Mouse (Mus musculus) regulatory T cell (primary cell): ENCODE measurements around the gene Mocs3.

Experiments
- in situ Hi-C: fragments of 300-600 bp; cut with MboI, MseI; formaldehyde crosslinking; loops from one replicate; pipeline ENCODE4 v1.15.1; 2025; ENCODE audit warnings: high pct_unique_total_duplicates

Gene Mocs3

GRCm38 (mm10) chr2:168238335-168238734, 7.9 kb downstream of the Mocs3 start:
- in situ Hi-C loops: no loop called here

DNA sequence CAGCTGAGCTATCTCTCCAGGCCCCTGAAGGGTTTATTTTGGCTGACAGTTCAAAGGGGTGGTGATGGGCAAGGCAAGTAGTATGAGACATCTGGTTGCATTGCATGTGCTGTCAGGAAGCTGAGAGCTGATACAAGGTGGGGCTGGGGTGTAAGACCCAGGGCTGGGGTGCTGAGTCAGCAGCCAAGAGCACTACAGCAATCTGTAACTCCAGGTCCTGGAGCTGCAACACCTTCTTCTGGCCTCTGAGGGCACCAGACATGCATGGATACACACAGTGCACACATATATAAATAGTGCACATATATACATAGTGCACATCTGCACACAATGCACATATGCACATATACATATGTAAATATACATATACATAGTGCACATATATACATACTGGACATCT, 12.4 kb downstream of the Mocs3 start:
- in situ Hi-C loops: no loop called here

DNA sequence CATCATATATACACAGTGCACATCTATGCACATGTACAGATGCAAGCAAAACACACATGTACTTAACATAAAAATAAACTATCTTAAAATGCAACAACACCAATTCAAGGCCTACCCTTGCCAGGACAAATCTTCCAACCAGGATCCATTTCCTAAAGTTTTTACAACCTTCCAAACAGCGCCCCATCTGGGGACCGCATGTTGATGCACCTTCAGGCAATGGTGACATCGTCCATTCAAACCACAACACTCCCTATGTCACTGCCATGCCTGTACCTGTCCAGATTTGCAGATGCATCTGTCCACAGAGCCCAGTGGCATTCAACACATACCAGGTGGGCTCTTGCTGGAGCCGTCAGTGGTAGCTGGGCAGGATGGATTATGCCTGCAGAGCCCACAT, 12.9 kb downstream of the Mocs3 start:
- in situ Hi-C loops: no loop called here

DNA sequence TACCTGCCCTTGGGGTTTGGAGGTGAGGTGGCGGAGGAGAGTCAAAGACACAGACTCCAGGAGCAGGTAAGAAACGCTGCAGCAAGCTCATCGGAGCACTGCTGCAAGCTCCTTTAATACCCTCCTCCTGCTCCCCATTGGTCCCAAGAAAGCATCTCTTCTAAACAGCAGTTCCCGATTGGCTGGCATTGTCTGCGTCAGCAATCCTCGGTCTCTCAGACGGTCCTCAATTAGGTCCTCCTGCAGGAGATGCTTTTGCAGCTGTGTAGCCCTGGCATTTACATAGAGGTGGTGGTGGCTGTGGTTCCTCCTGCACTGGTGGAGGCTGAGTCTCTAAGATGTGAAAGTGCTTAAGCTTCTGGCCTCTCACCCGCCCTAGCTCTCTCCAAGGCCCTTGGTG, 15.1 kb downstream of the Mocs3 start:
- in situ Hi-C loops: no loop called here

GRCm38 (mm10) chr2:168248167-168248855, 17.9 kb downstream of the Mocs3 start:
- in situ Hi-C loops: no loop called here

- in situ Hi-C loops: no loop called here
Observed at GRCm38 (mm10) chr2:168248856-168249245, 18.4 kb downstream of the Mocs3 start.

GRCm38 (mm10) chr2:168250270-168250669, 19.8 kb downstream of the Mocs3 start:
- in situ Hi-C loops: loop anchor here (5.0 to 10.0 kb wide), 3 partner anchors 192 to 415 kb away; no protein-coding TSS in a partner anchor

DNA sequence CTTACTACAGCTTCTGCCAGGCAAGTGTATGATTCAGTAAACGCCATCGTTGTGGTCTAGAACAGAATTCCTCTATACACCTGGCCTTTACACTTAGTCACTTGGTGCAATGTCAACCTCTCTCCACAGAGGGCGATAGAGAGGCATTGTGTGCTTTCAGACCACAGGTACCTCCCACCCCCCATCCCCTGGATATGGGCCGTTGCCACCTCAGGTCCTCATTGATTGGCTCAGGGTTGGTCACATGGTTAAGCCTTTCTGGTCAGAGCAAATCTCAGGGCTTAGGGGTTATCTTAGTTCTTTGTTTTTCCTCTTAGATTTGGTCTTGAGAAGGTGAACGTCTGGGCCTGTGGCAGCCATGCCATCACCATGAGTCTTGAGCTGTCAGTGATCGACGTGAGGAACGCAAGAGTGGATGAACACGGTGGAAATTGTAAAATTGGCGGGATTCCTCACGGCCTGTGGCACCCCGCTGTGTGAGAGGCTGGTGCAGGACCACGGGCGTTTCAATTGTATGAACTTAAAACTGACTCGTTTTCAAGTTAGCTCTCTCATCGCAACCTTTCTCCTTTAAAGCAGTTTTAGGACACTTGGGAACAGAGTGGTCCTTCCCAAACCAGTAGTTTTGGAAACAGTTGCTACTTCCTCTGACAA, 22.3 kb downstream of the Mocs3 start:
- in situ Hi-C loops: loop anchor here (5.0 to 10.0 kb wide), 3 partner anchors 190 to 412 kb away; no protein-coding TSS in a partner anchor

- in situ Hi-C loops: loop anchor here (5.0 to 10.0 kb wide), 3 partner anchors 188 to 411 kb away; no protein-coding TSS in a partner anchor
Observed at GRCm38 (mm10) chr2:168253822-168254221, 23.4 kb downstream of the Mocs3 start.

- in situ Hi-C loops: loop anchor here (10.0 kb wide), 1 partner anchor 408 kb away; no protein-coding TSS in a partner anchor
Observed at GRCm38 (mm10) chr2:168256506-168256905, 26.1 kb downstream of the Mocs3 start.

DNA sequence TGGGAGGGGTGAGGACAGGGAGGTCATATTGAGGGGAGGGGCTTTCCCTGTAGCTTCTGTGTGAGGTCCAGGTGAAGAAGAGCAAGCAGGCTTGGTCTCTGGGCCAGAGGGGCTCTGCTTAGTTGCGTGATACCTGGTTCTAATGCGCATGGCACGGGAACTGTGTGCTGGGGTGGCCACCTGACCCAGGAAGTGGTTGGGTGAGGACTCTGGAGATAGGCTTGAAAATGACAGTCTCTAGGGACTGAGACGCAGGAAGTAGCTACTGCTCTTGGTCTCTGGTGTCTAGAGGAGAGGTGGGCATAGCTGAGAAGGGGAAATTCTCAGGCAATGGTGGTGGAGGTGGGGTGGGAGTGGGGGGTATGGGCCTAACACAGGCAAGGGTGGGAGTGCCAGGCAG, 26.8 kb downstream of the Mocs3 start:
- in situ Hi-C loops: loop anchor here (10.0 kb wide), 1 partner anchor 408 kb away; no protein-coding TSS in a partner anchor

- in situ Hi-C loops: loop anchor here (10.0 kb wide), 1 partner anchor 406 kb away; no protein-coding TSS in a partner anchor
Observed at GRCm38 (mm10) chr2:168259046-168259445, 28.6 kb downstream of the Mocs3 start.

DNA sequence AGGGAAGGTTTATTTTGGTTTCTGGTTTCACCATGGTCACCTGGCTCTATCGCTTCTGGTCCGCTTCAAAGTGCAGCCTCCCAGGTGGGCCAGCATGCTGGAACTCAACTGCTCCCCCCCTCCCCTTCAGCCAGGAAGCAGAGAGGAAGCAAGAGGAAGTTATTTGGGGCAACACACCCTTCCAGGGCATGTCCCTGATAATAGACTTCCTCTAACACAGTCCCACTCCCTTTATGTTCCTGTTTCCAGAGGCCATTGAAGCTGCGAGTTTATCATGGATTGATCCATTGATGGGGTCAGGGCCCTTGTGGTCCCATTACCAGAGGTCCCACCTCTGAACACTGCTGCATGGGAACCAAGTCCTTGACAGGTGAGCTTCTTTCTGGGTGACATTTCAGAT, 29.7 kb downstream of the Mocs3 start:
- in situ Hi-C loops: no loop called here

DNA sequence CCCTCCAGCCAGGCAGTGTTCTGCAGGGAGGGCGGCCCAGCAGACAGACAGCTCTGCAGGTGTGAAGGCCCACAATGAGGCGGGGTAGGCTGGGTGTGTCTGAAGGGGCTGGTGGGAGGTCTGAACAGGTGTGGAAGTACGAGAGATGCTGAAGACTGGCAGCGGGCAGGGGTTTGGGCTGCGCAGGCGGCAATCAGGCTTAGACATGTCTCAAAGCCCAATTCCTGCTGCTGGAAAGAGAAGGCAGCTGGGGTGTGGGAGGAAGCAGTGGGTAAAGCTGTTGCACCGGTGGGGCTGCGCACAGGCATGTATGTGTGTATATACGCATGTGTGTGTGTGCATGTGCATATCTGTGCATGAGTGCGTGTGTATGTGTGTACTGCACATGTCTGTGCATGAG, 30.5 kb downstream of the Mocs3 start:
- in situ Hi-C loops: no loop called here

GRCm38 (mm10) chr2:168268033-168268432, 37.6 kb downstream of the Mocs3 start:
- in situ Hi-C loops: no loop called here

DNA sequence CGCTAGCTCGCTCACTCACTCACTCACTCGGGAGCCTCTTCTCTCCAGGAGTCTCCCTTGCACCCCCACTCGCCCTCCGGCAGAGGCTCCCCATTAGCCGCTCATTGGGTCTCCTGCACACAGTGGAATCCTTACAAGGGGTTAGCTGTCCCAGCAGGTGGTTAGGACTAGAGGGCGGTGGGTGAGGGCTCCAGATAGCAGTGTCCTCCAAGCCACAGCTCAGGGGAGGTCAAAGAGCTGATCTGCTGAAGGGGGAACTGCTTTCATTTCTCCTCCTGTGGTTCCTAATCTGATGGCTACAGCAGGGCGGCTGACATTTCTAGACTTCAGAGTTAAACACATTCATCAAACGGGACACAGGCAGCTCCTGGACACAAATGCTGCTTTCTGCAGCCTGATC, 43.0 kb downstream of the Mocs3 start:
- in situ Hi-C loops: no loop called here

DNA sequence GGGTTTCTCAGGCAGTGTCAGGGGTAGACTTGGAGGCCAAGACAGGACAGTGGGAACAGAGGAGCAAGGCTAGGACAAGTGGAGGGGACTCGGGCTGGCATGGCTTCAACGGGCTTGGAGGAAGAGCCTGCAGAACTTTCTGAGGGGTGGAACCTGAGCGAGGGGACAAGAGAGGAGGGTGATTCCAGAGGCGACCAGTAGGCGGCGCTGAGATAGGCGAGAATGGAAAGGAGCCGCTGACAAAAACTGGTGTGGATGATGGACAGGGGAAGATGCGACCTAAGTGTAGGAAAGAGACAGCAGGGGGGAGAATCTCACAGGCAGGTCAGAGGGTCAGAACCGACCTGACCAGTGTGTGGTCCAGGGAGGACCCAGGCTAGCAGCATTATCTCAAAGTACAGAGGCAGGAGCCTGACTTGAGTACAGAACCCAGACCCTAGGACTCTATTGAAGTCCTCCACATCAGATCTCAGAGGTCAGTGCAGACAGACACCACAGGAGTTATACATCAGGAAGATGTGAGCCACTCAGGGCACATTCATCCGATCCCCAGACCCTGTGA, 44.0 kb downstream of the Mocs3 start:
- in situ Hi-C loops: no loop called here

- in situ Hi-C loops: no loop called here
Observed at GRCm38 (mm10) chr2:168280729-168281581, 50.5 kb downstream of the Mocs3 start.

- in situ Hi-C loops: no loop called here
Observed at GRCm38 (mm10) chr2:168281582-168281981, 51.2 kb downstream of the Mocs3 start, which contains the start of gene Kcng1. TSS of gene Kcng1 (minus strand) at chr2:168281736.
